Mouse (Mus musculus) kidney, adult 2 months (tissue): ENCODE measurements at regions not wholly inside any gene's neighbourhood (a gene's known extent, or its start where the extent isn't known, plus 50 kb on each side); places are given as distances from the start of the nearest gene placed in this dataset.

Experiments used
- DNase-seq: peaks from one replicate; pipeline ENCODE4 v3.0.0; 2021
- H3K27ac ChIP-seq: fragments of 200-500 bp; 2 replicates; pipeline ENCODE4 v1.5.1; 2012; ENCODE audit warnings: low read depth, low read length, control low read depth, inconsistent platforms; ENCODE audit not compliant: insufficient read depth
- H3K27me3 ChIP-seq: fragments of 200-500 bp; replicated peaks from 2 replicates; pipeline ENCODE4 v1.6.1; 2012; ENCODE audit warnings: mild to moderate bottlenecking, moderate library complexity, low read length, inconsistent platforms; ENCODE audit not compliant: control insufficient read depth, insufficient read depth
- H3K36me3 ChIP-seq: fragments of 200-500 bp; 2 replicates; pipeline ENCODE4 v1.6.1; 2012; ENCODE audit warnings: mild to moderate bottlenecking, moderate library complexity, low read length, inconsistent platforms; ENCODE audit not compliant: control insufficient read depth, insufficient read depth
- H3K4me1 ChIP-seq: fragments of 200-500 bp; 2 replicates; pipeline ENCODE4 v1.6.1; 2011; ENCODE audit warnings: low read length; ENCODE audit not compliant: control insufficient read depth, insufficient read depth
- H3K4me3 ChIP-seq: fragments of 200-500 bp; 2 replicates; pipeline ENCODE4 v1.5.1; 2011; ENCODE audit warnings: mild to moderate bottlenecking, low read depth, low read length, control low read depth; ENCODE audit not compliant: insufficient read depth
- CTCF ChIP-seq: fragments of 200-500 bp; conservative IDR thresholded peaks from 2 replicates; pipeline ENCODE4 v1.5.1; 2011; ENCODE audit warnings: low read depth, mild to moderate bottlenecking, control low read depth, low read length, moderate library complexity, mixed read lengths; ENCODE audit not compliant: insufficient read depth, insufficient read length
- POLR2A ChIP-seq: fragments of 200-500 bp; IDR thresholded peaks from one replicate; pipeline ENCODE4 v1.6.1; 2011; ENCODE audit warnings: low read depth, low read length, control low read depth
- WGBS: fragments of 180-500 bp; shearing (Covaris S2); methylation state at CpG from one replicate; pipeline ENCODE4 v1.1.7; 2018; 5-methylcytosine and 5-hydroxymethylcytosine counted together

- no peaks in the 10 kb centered on the region for H3K36me3 ChIP-seq
- no peak overlapping the region for H3K27ac ChIP-seq
- H3K4me1 ChIP-seq = no peaks in the 10 kb centered on the region
- H3K27me3 ChIP-seq = no peaks in the 10 kb centered on the region
- 62% methylated on average over 6 of the region's 6 CpGs for WGBS
- TF ChIP-seq CTCF (no peak), POLR2A (no peak)
- no peak for DNase-seq
- H3K4me3 ChIP-seq = no peak overlapping the region
Measured at GRCm38 (mm10) chr16:95151914-95152313, 105.4 kb upstream of the Kcnj15 start.

GRCm38 (mm10) chr16:95152742-95153383 lies 104.5 kb upstream of the Kcnj15 start:
- no peak overlapping the region for H3K27ac ChIP-seq
- DNase-seq = no peak
- 53% methylated on average over 13 of the region's 13 CpGs for WGBS
- TF ChIP-seq POLR2A (no peak), CTCF (no peak)
- no peaks in the 10 kb centered on the region for H3K4me1 ChIP-seq
- H3K27me3 ChIP-seq = no peaks in the 10 kb centered on the region
- H3K4me3 ChIP-seq = no peak overlapping the region
- H3K36me3 ChIP-seq = no peaks in the 10 kb centered on the region

GRCm38 (mm10) chr16:95168349-95168748 lies 89.0 kb upstream of the Kcnj15 start:
- H3K27me3 ChIP-seq = no peaks in the 10 kb centered on the region
- no peak for DNase-seq
- TF ChIP-seq POLR2A (no peak), CTCF (no peak)
- H3K4me3 ChIP-seq = no peak overlapping the region
- 67% methylated on average over 7 of the region's 7 CpGs for WGBS
- no peaks in the 10 kb centered on the region for H3K4me1 ChIP-seq
- H3K36me3 ChIP-seq = no peaks in the 10 kb centered on the region
- no peak overlapping the region for H3K27ac ChIP-seq

GRCm38 (mm10) chr16:95169346-95169745 lies 88.0 kb upstream of the Kcnj15 start:
- no peaks in the 10 kb centered on the region for H3K4me1 ChIP-seq
- WGBS = 98% methylated on average over 1 of the region's 1 CpGs

GRCm38 (mm10) chr16:95180562-95180961 lies 76.8 kb upstream of the Kcnj15 start:
- DNase-seq = no peak
- 85% methylated on average over 5 of the region's 5 CpGs for WGBS
- TF ChIP-seq POLR2A = no peak
- TF ChIP-seq CTCF = no peak
- Histone ChIP-seq H3K36me3 (no peaks in the 10 kb centered on the region), H3K27ac (no peak overlapping the region), H3K4me1 (no peaks in the 10 kb centered on the region), H3K27me3 (no peaks in the 10 kb centered on the region), H3K4me3 (no peak overlapping the region)

More at GRCm38 (mm10) chr16:95169346-95169745, 88.0 kb upstream of the Kcnj15 start:
- DNase-seq = no peak
- no peak overlapping the region for H3K4me3 ChIP-seq
- H3K27ac ChIP-seq = no peak overlapping the region
- H3K36me3 ChIP-seq = no peaks in the 10 kb centered on the region
- no peak for TF ChIP-seq POLR2A
- no peak for TF ChIP-seq CTCF
- no peaks in the 10 kb centered on the region for H3K27me3 ChIP-seq

- H3K4me3 ChIP-seq = no peak overlapping the region
- TF ChIP-seq CTCF (no peak), POLR2A (no peak)
- H3K27ac ChIP-seq = no peak overlapping the region
- no peaks in the 10 kb centered on the region for H3K4me1 ChIP-seq
- no peaks in the 10 kb centered on the region for H3K36me3 ChIP-seq
- 51% methylated on average over 9 of the region's 9 CpGs for WGBS
- no peaks in the 10 kb centered on the region for H3K27me3 ChIP-seq
- peak; percentile 47 for DNase-seq
Measured at GRCm38 (mm10) chr16:95185341-95185740, 72.0 kb upstream of the Kcnj15 start.

GRCm38 (mm10) chr16:95189114-95189513 lies 68.2 kb upstream of the Kcnj15 start:
- TF ChIP-seq POLR2A (no peak), CTCF (no peak)
- no peak for DNase-seq
- 84% methylated on average over 8 of the region's 8 CpGs for WGBS
- Histone ChIP-seq H3K36me3 (no peaks in the 10 kb centered on the region), H3K4me3 (no peak overlapping the region), H3K27ac (no peak overlapping the region), H3K27me3 (no peaks in the 10 kb centered on the region), H3K4me1 (no peaks in the 10 kb centered on the region)

- Histone ChIP-seq H3K4me1 (no peaks in the 10 kb centered on the region), H3K36me3 (no peaks in the 10 kb centered on the region), H3K27ac (no peak overlapping the region), H3K27me3 (no peaks in the 10 kb centered on the region), H3K4me3 (no peak overlapping the region)
- WGBS = 74% methylated on average over 4 of the region's 4 CpGs
- DNase-seq = no peak
- TF ChIP-seq CTCF (no peak), POLR2A (no peak)
Measured at GRCm38 (mm10) chr16:95194151-95194550, 63.2 kb upstream of the Kcnj15 start.
